Comparison of ENCODE assay signal across 27 mouse cellular contexts in the genomic region with DNA sequence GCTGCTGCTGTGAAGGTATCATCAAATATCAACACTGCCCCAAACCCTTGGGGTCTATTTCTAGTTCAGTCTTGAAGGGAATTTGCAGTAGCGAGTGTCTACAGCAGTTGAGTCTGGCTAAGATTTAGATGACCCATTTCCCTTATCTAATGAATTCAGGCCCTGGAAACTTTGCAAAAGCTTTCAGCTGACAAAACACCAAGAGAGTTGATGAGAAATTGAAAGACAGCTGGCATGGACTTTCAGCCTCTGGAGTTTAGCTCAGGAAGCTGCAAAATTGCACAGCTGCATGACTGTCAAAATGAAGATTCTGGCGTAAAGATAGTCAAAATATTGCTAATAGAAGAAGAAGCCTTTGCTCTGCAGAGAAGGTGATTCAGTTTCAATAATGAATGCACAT.
DNase-seq lines count a peak whose midpoint lies in the region; ATAC-seq lines count a peak whose summit lies in the region.
"Had no signal": no experiment of that assay in that cellular context is flagged by ENCODE, and none has a peak within 500 bp of the region (broad histone marks: within the 10 kb centered on the region; RNA-seq: fewer than 3 reads in every experiment).

No protein-coding gene starts in this region.

- H3K9me3 ChIP-seq in heart, embryonic 12.5 days (replicated peaks), result no peaks in the 10 kb centered on the region
- H3K9me3 ChIP-seq in hindbrain, embryonic 15.5 days, result no peaks in the 10 kb centered on the region
- no peaks in the 10 kb centered on the region for H3K9me3 ChIP-seq in hindbrain, embryonic 12.5 days (replicated peaks)
- H3K9me3 ChIP-seq in neural tube, embryonic 15.5 days (replicated peaks), result no peaks in the 10 kb centered on the region
- H3K9me3 ChIP-seq: embryonic facial prominence, embryonic 15.5 days; forebrain, embryonic 13.5 days; intestine, embryonic 15.5 days; midbrain, embryonic 13.5 days had no signal

- no peak overlapping the region for H3K9ac ChIP-seq in heart, embryonic 12.5 days
- no peak overlapping the region for H3K9ac ChIP-seq in hindbrain, embryonic 15.5 days
- H3K9ac ChIP-seq in hindbrain, embryonic 12.5 days, result no peak overlapping the region
- H3K9ac ChIP-seq in neural tube, embryonic 15.5 days (replicated peaks), result no peak overlapping the region
- H3K9ac ChIP-seq: embryonic facial prominence, embryonic 15.5 days; forebrain, embryonic 13.5 days; hindbrain, embryonic 14.5 days; intestine, embryonic 15.5 days; liver, embryonic 14.5 days; midbrain, embryonic 13.5 days had no signal

- no peaks in the 10 kb centered on the region for H3K4me1 ChIP-seq in heart, embryonic 12.5 days (replicated peaks)
- 0 out of 2 replicates have a peak, but pooled peaks cover 3% of the 10 kb centered on the region for H3K4me1 ChIP-seq in hindbrain, embryonic 15.5 days (replicated peaks)
- H3K4me1 ChIP-seq in hindbrain, embryonic 12.5 days, result no peaks in the 10 kb centered on the region
- H3K4me1 ChIP-seq in neural tube, embryonic 15.5 days, result peaks cover 4% of the 10 kb centered on the region; the same call in 1 of the 2 replicates
- H3K4me1 ChIP-seq: embryonic facial prominence, embryonic 15.5 days; forebrain, embryonic 13.5 days; intestine, embryonic 15.5 days; midbrain, embryonic 13.5 days had no signal

- no peak for ATAC-seq in heart, embryonic 12.5 days (ENCODE audit: insufficient number of reproducible peaks, low FRiP score)
- no peak for ATAC-seq in hindbrain, embryonic 15.5 days (ENCODE audit: low FRiP score, low read depth)
- ATAC-seq in hindbrain, embryonic 12.5 days (ENCODE audit: low FRiP score), result no peak
- no peak for ATAC-seq in neural tube, embryonic 15.5 days (ENCODE audit: low FRiP score)
- ATAC-seq: CD4-positive, CD25-positive, alpha-beta regulatory T cell, adult 4 months; forebrain, embryonic 13.5 days; intestine, embryonic 15.5 days; midbrain, embryonic 13.5 days had no signal

- H3K27me3 ChIP-seq in heart, embryonic 12.5 days (replicated peaks), result no peaks in the 10 kb centered on the region
- H3K27me3 ChIP-seq in hindbrain, embryonic 15.5 days, result no peaks in the 10 kb centered on the region
- H3K27me3 ChIP-seq in hindbrain, embryonic 12.5 days, result no peaks in the 10 kb centered on the region
- no peaks in the 10 kb centered on the region for H3K27me3 ChIP-seq in neural tube, embryonic 15.5 days (replicated peaks)
- H3K27me3 ChIP-seq: embryonic facial prominence, embryonic 15.5 days; forebrain, embryonic 13.5 days; intestine, embryonic 15.5 days; midbrain, embryonic 13.5 days had no signal

- H3K27ac ChIP-seq in heart, embryonic 12.5 days (ENCODE audit: poor library complexity, severe bottlenecking), result no peak overlapping the region
- H3K27ac ChIP-seq in hindbrain, embryonic 15.5 days (replicated peaks), result peak overlapping the region; percentile 22; the same call in 1 of the 2 replicates
- no peak overlapping the region for H3K27ac ChIP-seq in hindbrain, embryonic 12.5 days
- 0 out of 2 replicates have a peak overlapping the region, but pooled peaks have one; percentile 4 for H3K27ac ChIP-seq in neural tube, embryonic 15.5 days (replicated peaks)
- H3K27ac ChIP-seq: embryonic facial prominence, embryonic 15.5 days; forebrain, embryonic 13.5 days; hindbrain, embryonic 14.5 days; intestine, embryonic 15.5 days; kidney, postnatal 0 days; liver, embryonic 14.5 days; macrophage; midbrain, embryonic 13.5 days had no signal

- no peak overlapping the region for H3K4me2 ChIP-seq in heart, embryonic 12.5 days
- no peak overlapping the region for H3K4me2 ChIP-seq in hindbrain, embryonic 15.5 days
- H3K4me2 ChIP-seq in hindbrain, embryonic 12.5 days (replicated peaks), result no peak overlapping the region
- H3K4me2 ChIP-seq in neural tube, embryonic 15.5 days, result no peak overlapping the region
- H3K4me2 ChIP-seq: embryonic facial prominence, embryonic 15.5 days; forebrain, embryonic 13.5 days; hindbrain, embryonic 14.5 days; intestine, embryonic 15.5 days; midbrain, embryonic 13.5 days had no signal

- 54% methylated on average over 2 of the region's 2 CpGs for WGBS in heart, embryonic 12.5 days
- 68% methylated on average over 2 of the region's 2 CpGs for WGBS in hindbrain, embryonic 15.5 days
- 81% methylated on average over 2 of the region's 2 CpGs for WGBS in hindbrain, embryonic 12.5 days
- 64% methylated on average over 2 of the region's 2 CpGs for WGBS in neural tube, embryonic 15.5 days

- DNase-seq in heart, adult 18-20 months, result peak; percentile 22 to 35
- DNase-seq in neural tube, embryonic 10.5 days (ENCODE audit: extremely low spot score, low spot score), result no peak
- DNase-seq in heart, postnatal 4 days, result peak; percentile 6
- DNase-seq in Muller cell, postnatal 12 days (ENCODE audit: inconsistent ontology term), result no peak
- DNase-seq: adrenal gland, postnatal 25 days; cerebellum, adult 2 months; cerebellum, postnatal 36 days; embryo, embryonic 11 days; gastrocnemius, postnatal 14 days; kidney, adult 8-10 months; kidney, postnatal 4 days; liver; lung, adult 2 months; lung, postnatal 10 days had no signal

- H3K4me3 ChIP-seq in heart, embryonic 12.5 days, result no peak overlapping the region
- H3K4me3 ChIP-seq in hindbrain, embryonic 15.5 days, result no peak overlapping the region
- H3K4me3 ChIP-seq in hindbrain, embryonic 12.5 days, result no peak overlapping the region
- H3K4me3 ChIP-seq in neural tube, embryonic 15.5 days (replicated peaks), result no peak overlapping the region
- H3K4me3 ChIP-seq: embryonic facial prominence, embryonic 15.5 days; forebrain, embryonic 13.5 days; intestine, embryonic 15.5 days; midbrain, embryonic 13.5 days had no signal

- no peaks in the 10 kb centered on the region for H3K36me3 ChIP-seq in heart, embryonic 12.5 days
- H3K36me3 ChIP-seq in hindbrain, embryonic 15.5 days, result no peaks in the 10 kb centered on the region
- no peaks in the 10 kb centered on the region for H3K36me3 ChIP-seq in hindbrain, embryonic 12.5 days
- H3K36me3 ChIP-seq in neural tube, embryonic 15.5 days, result no peaks in the 10 kb centered on the region
- H3K36me3 ChIP-seq: embryonic facial prominence, embryonic 15.5 days; intestine, embryonic 15.5 days; midbrain, embryonic 13.5 days had no signal

Comparison
In these comparisons a context has a peak if more than half of its experiments do, and no peak if none do; other contexts are left out.
1. H3K27ac ChIP-seq: peak in hindbrain, embryonic 15.5 days (single experiment) and neural tube, embryonic 15.5 days (single experiment); none in heart, embryonic 12.5 days (single experiment) and hindbrain, embryonic 12.5 days (single experiment).
2. DNase-seq: peak in heart, adult 18-20 months (2 of 2) and heart, postnatal 4 days (single experiment); none in neural tube, embryonic 10.5 days (single experiment) and Muller cell, postnatal 12 days (single experiment).